Mouse (Mus musculus): Measurements from ENCODE around the gene Kidins220. TPM values are rescaled to one million over a fixed set of nuclear protein-coding genes. Genes with fewer than 3 reads are reported as not detected.

Gene Kidins220
- total and polyA plus RNA-seq, 2 experiments = 21.8 to 26.6 TPM

- TF ChIP-seq POLR2A (IDR thresholded peaks at IDR 0.05; ENCODE audit: extremely low read depth, insufficient read depth, low read length) (no peak), CTCF (IDR thresholded peaks at IDR 0.05; ENCODE audit: low read depth, low read length) (no peak)
- 79% methylated on average over 2 of the region's 2 CpGs for WGBS
- DNase-seq (ENCODE audit: extremely low read depth, low read depth, low spot score) = no peak
Observed at GRCm38 (mm10) chr12:24966046-24966445, 8.7 kb upstream of the Kidins220 start.

DNA sequence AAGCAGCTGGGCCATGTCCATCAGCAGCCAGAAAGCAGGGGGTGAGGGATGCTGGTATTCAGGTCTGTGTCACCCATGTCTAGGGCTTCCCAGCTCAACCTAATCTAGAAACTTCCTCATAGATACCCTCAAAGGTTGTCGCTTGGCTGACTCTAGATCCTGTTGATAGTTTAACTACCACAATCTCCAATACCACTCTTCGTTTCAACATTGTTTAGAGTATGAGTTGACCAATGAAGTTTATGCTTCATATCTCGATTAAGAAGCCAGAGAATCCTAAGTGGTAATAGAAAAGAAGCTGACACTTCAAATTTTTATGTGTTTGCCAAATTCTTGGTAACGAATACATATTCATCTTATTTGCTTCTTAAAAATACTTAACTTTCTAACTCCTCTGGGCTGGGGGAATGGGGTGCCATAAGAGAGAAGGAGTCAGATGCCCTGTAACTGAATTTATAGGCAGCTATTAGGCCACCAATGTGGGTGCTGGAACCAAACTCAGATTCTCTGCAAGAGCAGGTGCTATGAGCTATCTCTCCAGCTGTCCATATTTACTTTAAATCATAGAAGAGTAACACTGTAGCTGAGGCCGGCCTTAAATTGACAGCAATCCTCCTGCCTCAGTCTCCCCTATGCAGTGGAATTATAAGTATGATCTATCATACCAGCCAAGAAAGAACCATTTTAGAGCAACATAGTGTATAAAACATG, 3.1 kb upstream of the Kidins220 start:
- Histone ChIP-seq H3K9ac (ENCODE audit: low read depth, low read length) (no peak overlapping the region), H3K27ac (replicated peaks; ENCODE audit: insufficient read depth, low read depth, low read length) (no peak overlapping the region), H3K79me2 (ENCODE audit: control insufficient read depth, insufficient read depth, low read length) (peaks cover 4% of the 10 kb centered on the region; the same call in 1 of the 2 replicates), H3K36me3 (ENCODE audit: control insufficient read depth, insufficient read depth, low read length) (no peaks in the 10 kb centered on the region), H3K4me1 (ENCODE audit: control insufficient read depth, insufficient read depth, low read length) (no peaks in the 10 kb centered on the region), H3K4me3 (ENCODE audit: insufficient read depth, low read depth, low read length) (no peak overlapping the region), H3K27me3 (ENCODE audit: control insufficient read depth, insufficient read depth, low read length) (no peaks in the 10 kb centered on the region)
- TF ChIP-seq CTCF (IDR thresholded peaks at IDR 0.05; ENCODE audit: low read depth, low read length) (no peak), POLR2A (IDR thresholded peaks at IDR 0.05; ENCODE audit: extremely low read depth, insufficient read depth, low read length) (no peak)
- no peak for DNase-seq (ENCODE audit: extremely low read depth, low read depth, low spot score)
- WGBS = 86% methylated on average over 5 of the region's 5 CpGs

More at GRCm38 (mm10) chr12:24966046-24966445, 8.7 kb upstream of the Kidins220 start:
- Histone ChIP-seq H3K9ac (ENCODE audit: low read depth, low read length) (no peak overlapping the region), H3K27me3 (ENCODE audit: control insufficient read depth, insufficient read depth, low read length) (no peaks in the 10 kb centered on the region), H3K4me1 (ENCODE audit: control insufficient read depth, insufficient read depth, low read length) (no peaks in the 10 kb centered on the region), H3K79me2 (ENCODE audit: control insufficient read depth, insufficient read depth, low read length) (no peaks in the 10 kb centered on the region), H3K27ac (replicated peaks; ENCODE audit: insufficient read depth, low read depth, low read length) (no peak overlapping the region), H3K36me3 (ENCODE audit: control insufficient read depth, insufficient read depth, low read length) (no peaks in the 10 kb centered on the region), H3K4me3 (ENCODE audit: insufficient read depth, low read depth, low read length) (no peak overlapping the region)

GRCm38 (mm10) chr12:24972371-24973350, 2.1 kb upstream of the Kidins220 start:
- peaks cover 11% of the 10 kb centered on the region; the same call in 1 of the 2 replicates for H3K79me2 ChIP-seq (ENCODE audit: control insufficient read depth, insufficient read depth, low read length)
- no peak for TF ChIP-seq CTCF (IDR thresholded peaks at IDR 0.05; ENCODE audit: low read depth, low read length)
- TF ChIP-seq POLR2A (IDR thresholded peaks at IDR 0.05; ENCODE audit: extremely low read depth, insufficient read depth, low read length) = no peak
- H3K36me3 ChIP-seq (ENCODE audit: control insufficient read depth, insufficient read depth, low read length) = no peaks in the 10 kb centered on the region
- WGBS = 81% methylated on average over 8 of the region's 8 CpGs
- no peaks in the 10 kb centered on the region for H3K4me1 ChIP-seq (ENCODE audit: control insufficient read depth, insufficient read depth, low read length)
- H3K4me3 ChIP-seq (ENCODE audit: insufficient read depth, low read depth, low read length) = no peak overlapping the region
- no peak for DNase-seq (ENCODE audit: extremely low read depth, low read depth, low spot score)
- H3K27ac ChIP-seq (replicated peaks; ENCODE audit: insufficient read depth, low read depth, low read length) = no peak overlapping the region
- H3K27me3 ChIP-seq (ENCODE audit: control insufficient read depth, insufficient read depth, low read length) = no peaks in the 10 kb centered on the region
- H3K9ac ChIP-seq (ENCODE audit: low read depth, low read length) = no peak overlapping the region

- no peak for DNase-seq (ENCODE audit: extremely low read depth, low read depth, low spot score)
- TF ChIP-seq POLR2A (IDR thresholded peaks at IDR 0.05; ENCODE audit: extremely low read depth, insufficient read depth, low read length) = no peak
- no peak for TF ChIP-seq CTCF (IDR thresholded peaks at IDR 0.05; ENCODE audit: low read depth, low read length)
- Histone ChIP-seq H3K27ac (replicated peaks; ENCODE audit: insufficient read depth, low read depth, low read length) (no peak overlapping the region), H3K79me2 (ENCODE audit: control insufficient read depth, insufficient read depth, low read length) (peaks cover 11% of the 10 kb centered on the region; the same call in 1 of the 2 replicates), H3K27me3 (ENCODE audit: control insufficient read depth, insufficient read depth, low read length) (no peaks in the 10 kb centered on the region), H3K36me3 (ENCODE audit: control insufficient read depth, insufficient read depth, low read length) (no peaks in the 10 kb centered on the region), H3K4me1 (ENCODE audit: control insufficient read depth, insufficient read depth, low read length) (no peaks in the 10 kb centered on the region), H3K4me3 (ENCODE audit: insufficient read depth, low read depth, low read length) (no peak overlapping the region), H3K9ac (ENCODE audit: low read depth, low read length) (no peak overlapping the region)
- WGBS = 65% methylated on average over 5 of the region's 5 CpGs
Observed at GRCm38 (mm10) chr12:24973586-24973985, 1.1 kb upstream of the Kidins220 start.

DNA sequence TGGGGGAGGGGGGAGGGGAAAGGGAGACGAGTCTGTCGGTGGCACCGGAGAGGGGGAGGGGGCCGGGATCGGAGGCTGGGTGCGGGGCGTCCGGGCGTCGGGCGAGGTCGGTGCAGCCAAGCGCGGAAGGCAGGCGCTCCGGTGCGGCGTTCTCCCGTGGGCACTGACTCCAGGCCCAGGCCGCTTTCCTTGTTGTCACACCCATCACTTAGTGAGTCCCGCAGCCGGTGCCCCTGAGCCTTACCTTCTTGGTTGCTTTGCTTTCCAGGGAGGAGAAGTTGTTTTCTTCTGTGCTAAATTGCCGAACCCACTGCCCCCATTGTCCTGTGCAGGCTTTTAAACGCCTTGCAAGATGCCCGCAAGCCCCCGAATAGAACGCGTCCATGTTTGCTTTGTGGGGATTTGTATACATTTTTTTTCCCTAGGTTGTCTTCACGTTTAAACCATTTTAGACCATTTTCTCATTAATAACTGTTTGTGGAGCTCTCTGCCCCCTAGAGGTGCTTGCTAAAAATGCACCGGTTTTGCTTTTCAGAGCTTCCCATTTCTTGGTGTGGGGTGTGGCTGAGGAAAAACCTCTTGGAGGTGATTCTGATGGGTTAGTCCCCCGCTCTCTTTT, 499 bp downstream of the Kidins220 start:
- DNase-seq (ENCODE audit: extremely low read depth, low read depth, low spot score) = peak; percentile 59
- Histone ChIP-seq H3K27me3 (ENCODE audit: control insufficient read depth, insufficient read depth, low read length) (no peaks in the 10 kb centered on the region), H3K27ac (replicated peaks; ENCODE audit: insufficient read depth, low read depth, low read length) (peak overlapping the region; percentile 54), H3K9ac (ENCODE audit: low read depth, low read length) (peak overlapping the region; percentile 89), H3K4me1 (ENCODE audit: control insufficient read depth, insufficient read depth, low read length) (no peaks in the 10 kb centered on the region), H3K4me3 (ENCODE audit: insufficient read depth, low read depth, low read length) (peak overlapping the region; percentile 74), H3K36me3 (ENCODE audit: control insufficient read depth, insufficient read depth, low read length) (no peaks in the 10 kb centered on the region), H3K79me2 (ENCODE audit: control insufficient read depth, insufficient read depth, low read length) (peaks cover 11% of the 10 kb centered on the region; the same call in 1 of the 2 replicates)
- TF ChIP-seq CTCF (IDR thresholded peaks at IDR 0.05; ENCODE audit: low read depth, low read length) (peak; percentile 19; the same call in 1 of the 2 replicates), POLR2A (IDR thresholded peaks at IDR 0.05; ENCODE audit: extremely low read depth, insufficient read depth, low read length) (no peak)
- WGBS = under 1% methylated on average over 25 of the region's 31 CpGs

Measured in liver, adult 2 months (tissue).